In the genomic region with DNA sequence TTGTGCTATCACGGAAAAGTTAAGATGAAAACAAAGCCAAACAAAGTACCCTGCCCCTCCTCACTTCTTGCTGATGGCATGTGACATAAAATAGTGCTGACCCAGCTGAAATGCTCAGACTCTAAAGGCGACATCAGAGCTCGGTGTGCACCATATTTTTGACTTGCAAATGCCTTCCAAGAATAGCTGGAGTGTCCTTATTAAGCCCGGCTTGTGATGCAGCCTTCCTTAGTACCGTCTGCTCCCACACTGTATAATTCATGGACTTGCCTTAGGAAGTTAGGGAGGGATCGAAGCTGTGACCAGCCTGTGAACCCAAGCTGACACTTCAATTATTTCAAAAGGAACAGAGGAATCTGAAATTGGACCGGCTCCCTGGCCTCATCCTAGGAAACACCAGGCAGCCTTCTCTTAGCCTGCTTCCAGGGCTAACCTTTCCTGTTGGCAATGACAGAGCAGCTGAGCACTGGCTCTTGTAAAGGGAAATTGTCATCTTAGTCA, we compare ENCODE assay signal across 8 mouse cellular contexts.
DNase-seq lines count a peak whose midpoint lies in the region; ATAC-seq and TF ChIP-seq lines count a peak whose summit lies in the region.

No protein-coding gene starts in this region.

- H3K27ac ChIP-seq in heart, postnatal 0 days (ENCODE audit: low read depth) = no peak overlapping the region
- H3K27ac ChIP-seq in heart, embryonic 12.5 days (ENCODE audit: poor library complexity, severe bottlenecking) = no peak overlapping the region
- H3K27ac ChIP-seq in CH12.LX (ENCODE audit: insufficient read depth, low read depth) = no peak overlapping the region
- no peak overlapping the region for H3K27ac ChIP-seq in kidney, embryonic 16.5 days (ENCODE audit: low read length)

- ATAC-seq in heart, postnatal 0 days (ENCODE audit: insufficient read depth, low read depth) = peak; percentile 30; the same call in 1 of the 2 replicates
- ATAC-seq in heart, embryonic 12.5 days (ENCODE audit: insufficient number of reproducible peaks, low FRiP score) = no peak
- ATAC-seq in kidney, embryonic 16.5 days (ENCODE audit: low FRiP score, low TSS enrichment) = peak; percentile 65
- ATAC-seq in erythroblast, adult 5-6 weeks (replicated peaks; ENCODE audit: low FRiP score, poor library complexity, severe bottlenecking) = no peak
- no peak for ATAC-seq in monocyte, adult 5-6 weeks (replicated peaks; ENCODE audit: insufficient number of reproducible peaks, low FRiP score, low TSS enrichment, poor library complexity, severe bottlenecking)

- H3K27me3 ChIP-seq in heart, postnatal 0 days (ENCODE audit: control insufficient read depth, insufficient read depth, low read length) = no peaks in the 10 kb centered on the region; the same call in 1 of the 2 replicates
- H3K27me3 ChIP-seq in heart, embryonic 12.5 days (replicated peaks) = peaks cover 22% of the 10 kb centered on the region
- peaks cover 4% of the 10 kb centered on the region for H3K27me3 ChIP-seq in CH12.LX (replicated peaks)
- no peaks in the 10 kb centered on the region for H3K27me3 ChIP-seq in kidney, embryonic 16.5 days (ENCODE audit: insufficient read depth, low read length)

- no peak for TF ChIP-seq RAD21 in CH12.LX (IDR thresholded peaks at IDR 0.05; ENCODE audit: low read depth, low read length)

- in situ Hi-C loops in CH12.LX (cut with MboI; ENCODE audit: low pct_ligation_motif_present, low pct_unique_long_range_greater_than_20kb, low sequenced_read_pairs) = no loop called here

- peaks cover 2% of the 10 kb centered on the region for H3K9me3 ChIP-seq in heart, postnatal 0 days (replicated peaks; ENCODE audit: control insufficient read depth, low read length)
- H3K9me3 ChIP-seq in heart, embryonic 12.5 days (replicated peaks) = 0 out of 2 replicates have a peak, but pooled peaks cover 2% of the 10 kb centered on the region
- H3K9me3 ChIP-seq in CH12.LX (replicated peaks; ENCODE audit: low read length) = peaks cover 3% of the 10 kb centered on the region
- no peaks in the 10 kb centered on the region; the same call in 1 of the 2 replicates for H3K9me3 ChIP-seq in kidney, embryonic 16.5 days (ENCODE audit: low read length)

- 30% methylated on average over 7 of the region's 7 CpGs for WGBS in heart, postnatal 0 days
- WGBS in heart, embryonic 12.5 days = 37% methylated on average over 7 of the region's 7 CpGs
- 17% methylated on average over 7 of the region's 7 CpGs for WGBS in kidney, embryonic 16.5 days

- TF ChIP-seq EP300 in heart, postnatal 0 days (IDR thresholded peaks at IDR 0.05; ENCODE audit: low read depth) = no peak
- TF ChIP-seq EP300 in CH12.LX (IDR thresholded peaks at IDR 0.05; ENCODE audit: low read length) = no peak

- peak; percentile 7 for DNase-seq in heart, postnatal 0 days (ENCODE audit: low spot score)
- DNase-seq in CH12.LX (ENCODE audit: extremely low read depth) = peak; percentile 24
- peak; percentile 7 for DNase-seq in adrenal gland, postnatal 25 days
- DNase-seq in gastrocnemius, postnatal 14 days = no peak

- H3K9ac ChIP-seq in heart, postnatal 0 days (replicated peaks; ENCODE audit: low read depth, low read length) = no peak overlapping the region
- H3K9ac ChIP-seq in heart, embryonic 12.5 days = no peak overlapping the region
- H3K9ac ChIP-seq in CH12.LX (ENCODE audit: insufficient read depth, low read depth) = no peak overlapping the region
- no peak overlapping the region for H3K9ac ChIP-seq in kidney, embryonic 16.5 days (replicated peaks; ENCODE audit: low read length)

- intact Hi-C loops in gastrocnemius, postnatal 14 days (cut with DNase I; ENCODE audit: low total_unique reads) = no loop called here

- H3K4me2 ChIP-seq in heart, postnatal 0 days (ENCODE audit: low read depth, low read length) = no peak overlapping the region
- H3K4me2 ChIP-seq in heart, embryonic 12.5 days = no peak overlapping the region
- no peak overlapping the region for H3K4me2 ChIP-seq in CH12.LX (ENCODE audit: insufficient read depth, low read depth, poor library complexity, severe bottlenecking)
- H3K4me2 ChIP-seq in kidney, embryonic 16.5 days (replicated peaks; ENCODE audit: low read depth, low read length) = no peak overlapping the region

- TF ChIP-seq POLR2A in CH12.LX (IDR thresholded peaks at IDR 0.05; ENCODE audit: low read depth, low read length) = no peak

- no peak overlapping the region for H3K4me3 ChIP-seq in heart, postnatal 0 days (ENCODE audit: low read depth, low read length)
- H3K4me3 ChIP-seq in heart, embryonic 12.5 days = no peak overlapping the region
- no peak overlapping the region for H3K4me3 ChIP-seq in CH12.LX (replicated peaks in 1 of 3; ENCODE audit: low read depth in 2 of 3, low read length in 2 of 3, poor library complexity in 1 of 3)
- H3K4me3 ChIP-seq in kidney, embryonic 16.5 days (ENCODE audit: low read length) = no peak overlapping the region

- TF ChIP-seq CTCF in heart, postnatal 0 days (IDR thresholded peaks at IDR 0.05; ENCODE audit: low read depth) = no peak
- no peak for TF ChIP-seq CTCF in CH12.LX (conservative IDR thresholded peaks at IDR 0.05 in 1 of 2, IDR thresholded peaks at IDR 0.05 in 1 of 2; ENCODE audit: low read depth in 2 of 2, low read length in 2 of 2)

- H3K36me3 ChIP-seq in heart, postnatal 0 days (replicated peaks; ENCODE audit: control insufficient read depth, insufficient read depth, low read length) = no peaks in the 10 kb centered on the region
- no peaks in the 10 kb centered on the region for H3K36me3 ChIP-seq in heart, embryonic 12.5 days
- no peaks in the 10 kb centered on the region for H3K36me3 ChIP-seq in CH12.LX (replicated peaks in 1 of 2; ENCODE audit: control insufficient read depth in 1 of 2, insufficient read depth in 1 of 2, low read length in 1 of 2)
- no peaks in the 10 kb centered on the region for H3K36me3 ChIP-seq in kidney, embryonic 16.5 days (ENCODE audit: insufficient read depth, low read length)

- dilution Hi-C loops in CH12.LX (cut with MboI; ENCODE audit: extremely low pct_ligation_motif_present, extremely low pct_unique_long_range_greater_than_20kb, low sequenced_read_pairs) = no loop called here

- H3K79me2 ChIP-seq in CH12.LX (replicated peaks; ENCODE audit: control insufficient read depth, extremely low read depth, insufficient read depth, poor library complexity, severe bottlenecking) = no peaks in the 10 kb centered on the region

- H3K4me1 ChIP-seq in heart, postnatal 0 days (ENCODE audit: control insufficient read depth, insufficient read depth) = 0 out of 2 replicates have a peak, but pooled peaks cover 6% of the 10 kb centered on the region
- H3K4me1 ChIP-seq in heart, embryonic 12.5 days (replicated peaks) = peaks cover 20% of the 10 kb centered on the region
- H3K4me1 ChIP-seq in CH12.LX (ENCODE audit: control insufficient read depth in 1 of 2, insufficient read depth in 2 of 2) = peaks cover 17 to 32% of the 10 kb centered on the region in 2 experiments
- H3K4me1 ChIP-seq in kidney, embryonic 16.5 days (ENCODE audit: insufficient read depth, low read length) = peaks cover 4% of the 10 kb centered on the region

TF ChIP-seq in CH12.LX, 34 proteins besides CTCF, POLR2A, EP300 and RAD21:
- TF ChIP-seq MXI1 (IDR thresholded peaks at IDR 0.05; ENCODE audit: low read depth, low read length) = no peak
- peak; percentile 96 for TF ChIP-seq MAFK (IDR thresholded peaks at IDR 0.05; ENCODE audit: insufficient replicate concordance, low read length)

Comparison
In these comparisons a context has a peak if more than half of its experiments do, and no peak if none do; other contexts are left out.
1. ATAC-seq: peak in heart, postnatal 0 days (single experiment) and kidney, embryonic 16.5 days (single experiment); none in heart, embryonic 12.5 days (single experiment), erythroblast, adult 5-6 weeks (single experiment) and monocyte, adult 5-6 weeks (single experiment).